2 mouse cellular contexts compared by ENCODE assay signal in genomic region chr11:11735155-11735554, GRCm38 (mm10).
TF ChIP-seq lines count a peak whose summit lies in the region.

No protein-coding gene starts in this region.

TF ChIP-seq in CH12.LX, 34 proteins besides CTCF, POLR2A, EP300 and RAD21 (continued from another document):
- TF ChIP-seq KAT2A (IDR thresholded peaks at IDR 0.05; ENCODE audit: insufficient replicate concordance, low read length): 0 out of 2 replicates have a peak, but pooled peaks have one; percentile 15

TF ChIP-seq in MEL, 35 proteins besides CTCF, POLR2A, EP300 and RAD21 (continued from another document):
- TF ChIP-seq USF2 (IDR thresholded peaks at IDR 0.05; ENCODE audit: borderline replicate concordance in 1 of 2, insufficient read depth in 1 of 2, low read depth in 1 of 2, low read length in 2 of 2) (no peak), ZKSCAN1 (IDR thresholded peaks at IDR 0.05; ENCODE audit: low read depth, low read length) (no peak), SMC3 (IDR thresholded peaks at IDR 0.05; ENCODE audit: low read depth, low read length) (no peak), MAFK (IDR thresholded peaks at IDR 0.05; ENCODE audit: borderline replicate concordance, low read depth, low read length) (peak; percentile 88; the same call in 1 of the 2 replicates), SIN3A (IDR thresholded peaks at IDR 0.05; ENCODE audit: low read length) (peak; percentile 99), NELFE (IDR thresholded peaks at IDR 0.05; ENCODE audit: low read depth, low read length) (peak; percentile 34; the same call in 1 of the 2 replicates), MXI1 (IDR thresholded peaks at IDR 0.05; ENCODE audit: low read depth, low read length) (0 out of 2 replicates have a peak, but pooled peaks have one; percentile 14), MYC (IDR thresholded peaks at IDR 0.05; ENCODE audit: low read depth, low read length) (peak; percentile 91), TAL1 (IDR thresholded peaks at IDR 0.05; ENCODE audit: low read length) (peak; percentile 93), E2F4 (IDR thresholded peaks at IDR 0.05; ENCODE audit: borderline replicate concordance, low read depth, low read length) (peak; percentile 64; the same call in 1 of the 2 replicates), ZC3H11A (IDR thresholded peaks at IDR 0.05; ENCODE audit: low read depth, low read length) (peak; percentile 43; the same call in 1 of the 2 replicates), ZMIZ1 (IDR thresholded peaks at IDR 0.05; ENCODE audit: low read depth, low read length) (peak; percentile 89), ETS1 (IDR thresholded peaks at IDR 0.05; ENCODE audit: low read depth, low read length) (peak; percentile 98), MAX (IDR thresholded peaks at IDR 0.05; ENCODE audit: low read length) (peak; percentile 48; the same call in 1 of the 2 replicates), GATA1 (IDR thresholded peaks at IDR 0.05; ENCODE audit: low read depth, low read length) (peak; percentile 100), POLR2AphosphoS2 (IDR thresholded peaks at IDR 0.05; ENCODE audit: low read length) (0 out of 2 replicates have a peak, but pooled peaks have one; percentile 74), RCOR1 (IDR thresholded peaks at IDR 0.05; ENCODE audit: low read depth, low read length) (peak; percentile 96), MAZ (IDR thresholded peaks at IDR 0.05; ENCODE audit: low read depth, low read length) (peak; percentile 57; the same call in 1 of the 2 replicates), MYB (IDR thresholded peaks at IDR 0.05; ENCODE audit: low read depth, low read length) (peak; percentile 98), TCF12 (IDR thresholded peaks at IDR 0.05; ENCODE audit: low read depth, low read length) (peak; percentile 99), UBTF (IDR thresholded peaks at IDR 0.05; ENCODE audit: borderline replicate concordance, insufficient read depth, low read depth, low read length) (no peak), BHLHE40 (IDR thresholded peaks at IDR 0.05; ENCODE audit: borderline replicate concordance, low read depth, low read length) (peak; percentile 80), ZNF384 (IDR thresholded peaks at IDR 0.05; ENCODE audit: low read depth, low read length) (no peak), KAT2A (conservative IDR thresholded peaks at IDR 0.05; ENCODE audit: low read depth, low read length) (peak; percentile 48; the same call in 1 of the 2 replicates), USF1 (IDR thresholded peaks at IDR 0.05; ENCODE audit: low read depth, low read length) (no peak), TBP (IDR thresholded peaks at IDR 0.05; ENCODE audit: low read depth, low read length) (peak; percentile 86), CHD2 (IDR thresholded peaks at IDR 0.05; ENCODE audit: low read length) (peak; percentile 34; the same call in 1 of the 2 replicates), CHD1 (IDR thresholded peaks at IDR 0.05; ENCODE audit: low read depth, low read length) (no peak; the same call in 1 of the 2 replicates), GABPA (IDR thresholded peaks at IDR 0.05; ENCODE audit: low read depth, low read length) (0 out of 2 replicates have a peak, but pooled peaks have one; percentile 4), NRF1 (IDR thresholded peaks at IDR 0.05; ENCODE audit: insufficient read depth, low read depth, low read length, poor library complexity, severe bottlenecking) (no peak), HCFC1 (IDR thresholded peaks at IDR 0.05; ENCODE audit: low read depth, low read length) (no peak), MEF2A (IDR thresholded peaks at IDR 0.05; ENCODE audit: extremely low read depth, insufficient replicate concordance, low read depth, low read length, poor library complexity, severe bottlenecking) (peak; percentile 63; the same call in 1 of the 2 replicates), ELF1 (IDR thresholded peaks at IDR 0.05; ENCODE audit: low read depth, low read length) (no peak)
